Mouse (Mus musculus) embryo, embryonic 10.5 days (tissue): ENCODE data around the gene Mars2.

Source experiments
- DNase-seq: peaks from one replicate; pipeline ENCODE4 v3.0.0-alpha.2; 2015; ENCODE audit warnings: low spot score

Mars2 gene

GRCm38 (mm10) chr1:55236890-55237642, at the start of gene Mars2:
TSS of gene Mars2 (plus strand) at chr1:55237177.
- DNase-seq = peak; percentile 96

GRCm38 (mm10) chr1:55192015-55192414, 45.0 kb upstream of the Mars2 start:
- DNase-seq = peak; percentile 54

- no peak for DNase-seq
These were observed 44.2 kb upstream of the Mars2 start for GRCm38 (mm10) chr1:55192824-55193223.

- DNase-seq = peak; percentile 72
These were observed 43.7 kb upstream of the Mars2 start for GRCm38 (mm10) chr1:55193316-55193715.

GRCm38 (mm10) chr1:55194064-55194915, 42.7 kb upstream of the Mars2 start:
- no peak for DNase-seq

- no peak for DNase-seq
These were observed 42.0 kb upstream of the Mars2 start for GRCm38 (mm10) chr1:55195021-55195420.

- DNase-seq = no peak
These were observed 40.5 kb upstream of the Mars2 start for GRCm38 (mm10) chr1:55196327-55197003.

GRCm38 (mm10) chr1:55198719-55199118, 38.3 kb upstream of the Mars2 start:
- DNase-seq = no peak

- DNase-seq = no peak
These were observed 34.9 kb upstream of the Mars2 start for GRCm38 (mm10) chr1:55201850-55202752.

GRCm38 (mm10) chr1:55205808-55206327, 31.1 kb upstream of the Mars2 start:
- DNase-seq = peak; percentile 59

- no peak for DNase-seq
These were observed 29.4 kb upstream of the Mars2 start for GRCm38 (mm10) chr1:55207561-55207960.

- DNase-seq = no peak
These were observed 28.4 kb upstream of the Mars2 start for GRCm38 (mm10) chr1:55208500-55209140.

GRCm38 (mm10) chr1:55210202-55210965, 26.6 kb upstream of the Mars2 start:
- DNase-seq = peak; percentile 69

GRCm38 (mm10) chr1:55211081-55211480, 25.9 kb upstream of the Mars2 start:
- no peak for DNase-seq

GRCm38 (mm10) chr1:55212771-55213170, 24.2 kb upstream of the Mars2 start:
- DNase-seq = no peak

GRCm38 (mm10) chr1:55213475-55213874, 23.5 kb upstream of the Mars2 start:
- no peak for DNase-seq

- no peak for DNase-seq
These were observed 23.0 kb upstream of the Mars2 start for GRCm38 (mm10) chr1:55213936-55214335.

- no peak for DNase-seq
These were observed 21.7 kb upstream of the Mars2 start for GRCm38 (mm10) chr1:55215185-55215813.

- DNase-seq = no peak
These were observed 19.8 kb upstream of the Mars2 start for GRCm38 (mm10) chr1:55217191-55217590.
